Mouse (Mus musculus) lung, adult 2 months (tissue): ENCODE data around the gene Amtn.
"Not testable (repeated sequence)": the region's sequence is repeated elsewhere in the genome, so short reads cannot be mapped to it uniquely, and the experiment has no call there.

Source experiments
- CTCF ChIP-seq: fragments of 200-500 bp; IDR thresholded peaks from 2 replicates; pipeline ENCODE4 v1.5.1; 2011; ENCODE audit warnings: mild to moderate bottlenecking, low read length, control low read depth; ENCODE audit not compliant: insufficient read depth
- POLR2A ChIP-seq: fragments of 200-500 bp; IDR thresholded peaks from 2 replicates; pipeline ENCODE4 v1.6.1; 2011; ENCODE audit warnings: low read depth, mild to moderate bottlenecking, control low read depth, low read length, borderline replicate concordance; ENCODE audit errors: extremely low read depth

DNA sequence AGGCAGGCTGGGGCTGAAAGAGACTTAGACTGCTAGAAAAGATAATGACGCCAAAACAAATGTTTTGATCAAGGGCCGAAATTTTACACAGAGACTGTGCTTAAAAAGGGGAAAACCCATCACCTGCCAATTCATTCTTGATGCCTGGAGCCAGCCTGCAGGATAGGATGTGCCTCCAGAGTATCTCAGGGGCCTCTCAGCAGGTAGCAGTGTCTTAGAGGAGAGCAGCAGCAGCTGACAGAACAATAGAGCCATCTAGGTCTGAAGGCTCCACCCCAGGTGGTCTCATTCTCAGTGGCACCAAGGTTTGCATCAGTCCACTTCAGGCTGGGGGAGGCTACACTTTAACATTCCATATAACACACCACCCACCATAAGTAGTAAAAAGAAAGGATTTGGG, 27.4 kb upstream of the Amtn start:
- not testable (repeated sequence) for TF ChIP-seq CTCF, POLR2A
